16 mouse cellular contexts compared by ENCODE assay signal in genomic region chr5:16699260-16699659, GRCm38 (mm10).
DNase-seq lines count a peak whose midpoint lies in the region; ATAC-seq lines count a peak whose summit lies in the region.
"Had no signal": no experiment of that assay in that cellular context is flagged by ENCODE, and none has a peak within 500 bp of the region (broad histone marks: within the 10 kb centered on the region; RNA-seq: fewer than 3 reads in every experiment).

No protein-coding gene starts in this region.

- peak; percentile 72 for ATAC-seq in granulocyte monocyte progenitor cell, adult 5-6 weeks (replicated peaks; ENCODE audit: poor library complexity, severe bottlenecking)
- ATAC-seq in megakaryocyte progenitor cell, adult 5-6 weeks (replicated peaks; ENCODE audit: poor library complexity), result peak; percentile 57
- ATAC-seq: forebrain, embryonic 14.5 days; forebrain, embryonic 16.5 days had no signal

- DNase-seq in 416B (ENCODE audit: low read depth), result peak; percentile 3
- no peak for DNase-seq in layer of hippocampus, adult 8-10 months (ENCODE audit: low spot score in 2 of 2)
- no peak for DNase-seq in layer of hippocampus, adult 9-11 months
- DNase-seq: adrenal gland, adult 8-10 months; adrenal gland, postnatal 14 days; adrenal gland, postnatal 36 days; cerebellum, adult 11-12 months; cerebellum, adult 2 months; cerebellum, adult 9-10 months; cerebellum, postnatal 10 days; cerebellum, postnatal 25 days; embryo, embryonic 11 days had no signal
